Mouse (Mus musculus): ENCODE measurements around the gene Tti1. TPM values are rescaled to one million over a fixed set of nuclear protein-coding genes. Genes with fewer than 3 reads are reported as not detected.

Gene Tti1
- polyA plus RNA-seq, 1 experiment from 2014 or later: 21.1 TPM

DNA sequence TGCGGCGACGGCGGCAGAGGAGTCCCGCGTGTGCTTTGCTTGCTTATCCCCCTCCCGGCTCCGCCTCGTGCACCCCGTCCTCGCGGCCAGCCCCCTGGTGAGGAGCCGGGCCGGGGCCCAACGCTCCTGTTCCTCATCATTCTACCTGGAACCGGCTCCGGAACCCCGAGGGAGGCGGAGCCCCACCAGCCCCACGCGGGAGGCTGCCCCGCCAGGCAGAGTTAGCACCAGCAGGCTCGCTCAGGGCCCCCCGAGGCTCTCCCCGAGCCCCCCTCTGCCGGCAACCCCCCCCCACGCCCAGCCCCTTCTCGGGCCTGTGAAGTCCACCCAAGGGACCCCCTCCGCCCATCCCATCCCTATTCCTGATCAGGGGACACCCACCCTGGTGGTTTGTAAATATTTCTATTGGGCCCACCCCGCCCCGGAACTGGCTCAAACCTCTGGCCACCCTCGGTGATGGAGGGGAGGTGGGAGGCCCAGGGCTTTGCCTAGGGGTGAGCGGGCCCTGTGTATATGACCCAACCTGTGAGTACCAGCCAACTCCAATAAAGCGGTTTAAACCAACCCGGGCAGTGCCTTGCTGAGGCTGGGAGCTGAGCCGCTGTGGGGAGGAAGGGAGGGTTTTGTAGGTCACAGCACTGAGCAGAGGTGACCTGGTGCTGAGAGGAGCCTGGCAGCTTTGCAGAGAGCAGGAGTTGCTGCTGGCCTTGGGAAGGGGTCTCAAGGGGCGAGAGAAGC lies 83.9 kb downstream of the Tti1 start:
- no peak for ATAC-seq (ENCODE audit: insufficient number of reproducible peaks, insufficient read depth, low FRiP score, low read depth)
- Histone ChIP-seq H3K36me3 (ENCODE audit: control insufficient read depth, insufficient read depth, low read length) (no peaks in the 10 kb centered on the region), H3K9me3 (ENCODE audit: control insufficient read depth, low read depth, low read length) (no peaks in the 10 kb centered on the region), H3K4me1 (ENCODE audit: control insufficient read depth, insufficient read depth, low read length) (peaks cover 10% of the 10 kb centered on the region; the same call in 1 of the 2 replicates), H3K4me2 (replicated peaks; ENCODE audit: low read depth, low read length) (peak overlapping the region; percentile 96), H3K4me3 (ENCODE audit: low read depth, low read length) (peak overlapping the region; percentile 47), H3K9ac (replicated peaks; ENCODE audit: low read depth, low read length) (peak overlapping the region; percentile 38; the same call in 1 of the 2 replicates), H3K27me3 (ENCODE audit: control insufficient read depth, insufficient read depth, low read length) (peaks cover 14% of the 10 kb centered on the region), H3K27ac (ENCODE audit: low read length) (no peak overlapping the region)
- WGBS: 9% methylated on average over 37 of the region's 37 CpGs

DNA sequence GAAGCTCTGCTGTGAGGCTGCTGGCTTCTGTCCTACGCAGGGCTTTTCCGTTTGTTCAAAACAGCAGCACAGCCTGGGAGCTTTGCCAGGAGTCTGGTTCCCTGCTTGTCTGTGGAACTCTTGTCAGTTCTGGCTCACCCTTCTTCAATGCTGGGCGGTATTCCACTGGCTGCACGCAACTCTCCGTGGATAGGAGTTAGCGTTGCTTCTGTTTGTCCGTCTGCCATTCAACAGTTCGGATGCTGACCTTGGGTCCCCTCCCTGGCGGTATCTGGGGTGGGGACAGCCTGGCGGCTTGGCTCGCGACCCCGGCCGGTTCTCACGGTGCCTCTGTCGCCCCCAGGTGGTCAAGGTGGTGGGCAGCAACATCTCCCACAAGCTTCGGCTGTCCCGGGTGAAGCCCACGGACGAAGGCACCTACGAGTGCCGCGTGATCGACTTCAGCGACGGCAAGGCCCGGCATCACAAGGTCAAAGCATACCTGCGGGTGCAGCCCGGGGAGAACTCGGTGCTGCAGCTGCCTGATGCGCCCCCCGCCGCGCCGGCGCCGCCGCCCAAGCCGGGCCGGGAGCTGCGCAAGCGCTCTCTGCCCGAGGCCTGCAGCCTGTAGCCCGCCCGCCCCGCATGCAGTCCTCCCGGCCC lies 84.6 kb downstream of the Tti1 start:
- H3K27ac ChIP-seq (ENCODE audit: low read length): no peak overlapping the region; the same call in 1 of the 2 replicates
- peak; percentile 62 for ATAC-seq (ENCODE audit: insufficient number of reproducible peaks, insufficient read depth, low FRiP score, low read depth)
- peaks cover 14% of the 10 kb centered on the region for H3K27me3 ChIP-seq (ENCODE audit: control insufficient read depth, insufficient read depth, low read length)
- peak overlapping the region; percentile 96 for H3K4me2 ChIP-seq (replicated peaks; ENCODE audit: low read depth, low read length)
- no peaks in the 10 kb centered on the region for H3K36me3 ChIP-seq (ENCODE audit: control insufficient read depth, insufficient read depth, low read length)
- peaks cover 10% of the 10 kb centered on the region; the same call in 1 of the 2 replicates for H3K4me1 ChIP-seq (ENCODE audit: control insufficient read depth, insufficient read depth, low read length)
- under 1% methylated on average over 47 of the region's 47 CpGs for WGBS
- H3K9ac ChIP-seq (replicated peaks; ENCODE audit: low read depth, low read length): peak overlapping the region; percentile 38; the same call in 1 of the 2 replicates
- no peaks in the 10 kb centered on the region for H3K9me3 ChIP-seq (ENCODE audit: control insufficient read depth, low read depth, low read length)
- H3K4me3 ChIP-seq (ENCODE audit: low read depth, low read length): peak overlapping the region; percentile 47

DNA sequence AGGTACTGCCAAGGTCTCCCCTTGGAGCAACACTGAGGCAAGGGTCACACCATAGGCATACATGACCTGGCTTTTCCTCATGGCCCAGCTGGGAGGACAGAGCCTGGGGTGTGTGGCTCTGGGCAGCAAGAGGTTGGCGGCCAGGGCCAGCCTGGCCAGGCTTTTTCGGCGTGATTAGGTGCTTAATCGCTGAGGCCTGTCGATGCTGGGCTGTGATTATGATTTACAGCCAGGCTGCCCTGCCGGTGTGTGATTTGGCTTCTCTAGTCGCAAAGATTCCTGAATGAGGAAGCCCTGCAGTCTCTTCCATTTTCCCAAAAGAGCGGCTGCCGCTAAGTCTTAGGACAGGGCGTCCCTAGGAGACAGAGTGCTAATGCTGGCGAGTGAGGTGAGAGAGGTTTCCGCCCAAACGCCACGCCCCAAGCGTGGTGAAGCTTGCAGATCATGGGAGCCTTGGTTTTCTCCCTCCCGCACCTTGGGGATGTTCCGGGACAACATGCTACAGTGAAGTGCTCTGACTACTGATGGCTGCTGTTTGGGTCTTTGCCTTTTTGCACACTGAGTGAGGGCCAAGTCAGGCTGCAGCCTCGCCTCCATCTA lies 87.5 kb downstream of the Tti1 start:
- H3K4me2 ChIP-seq (replicated peaks; ENCODE audit: low read depth, low read length): no peak overlapping the region
- 5% methylated on average over 18 of the region's 18 CpGs for WGBS
- ATAC-seq (ENCODE audit: insufficient number of reproducible peaks, insufficient read depth, low FRiP score, low read depth): no peak
- H3K4me1 ChIP-seq (ENCODE audit: control insufficient read depth, insufficient read depth, low read length): peaks cover 10% of the 10 kb centered on the region; the same call in 1 of the 2 replicates
- H3K27me3 ChIP-seq (ENCODE audit: control insufficient read depth, insufficient read depth, low read length): peaks cover 14% of the 10 kb centered on the region
- H3K4me3 ChIP-seq (ENCODE audit: low read depth, low read length): no peak overlapping the region
- H3K36me3 ChIP-seq (ENCODE audit: control insufficient read depth, insufficient read depth, low read length): no peaks in the 10 kb centered on the region
- H3K27ac ChIP-seq (ENCODE audit: low read length): no peak overlapping the region
- no peaks in the 10 kb centered on the region for H3K9me3 ChIP-seq (ENCODE audit: control insufficient read depth, low read depth, low read length)
- H3K9ac ChIP-seq (replicated peaks; ENCODE audit: low read depth, low read length): no peak overlapping the region

DNA sequence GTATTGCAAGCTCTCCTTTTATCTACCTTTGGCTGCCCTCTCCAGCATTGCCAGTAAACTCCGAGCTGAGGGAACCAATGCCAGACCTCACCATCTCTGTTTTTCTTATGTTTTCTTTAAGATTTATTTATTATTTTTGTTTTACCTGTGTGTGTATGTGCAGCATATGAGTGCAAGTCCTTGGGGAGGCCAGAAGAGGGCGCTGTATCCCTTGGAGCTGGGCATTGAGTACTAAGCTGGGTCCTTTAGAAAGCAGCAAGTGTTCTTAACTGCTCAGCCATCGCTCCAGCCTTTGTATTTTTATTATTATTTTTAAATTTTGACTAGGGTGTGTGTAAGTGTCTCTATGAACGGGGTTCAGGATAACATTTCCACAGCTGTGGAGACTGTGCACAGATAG lies 91.6 kb downstream of the Tti1 start:
- Histone ChIP-seq H3K27ac (ENCODE audit: low read length) (no peak overlapping the region), H3K9me3 (ENCODE audit: control insufficient read depth, low read depth, low read length) (no peaks in the 10 kb centered on the region), H3K36me3 (ENCODE audit: control insufficient read depth, insufficient read depth, low read length) (no peaks in the 10 kb centered on the region), H3K4me2 (replicated peaks; ENCODE audit: low read depth, low read length) (no peak overlapping the region), H3K27me3 (ENCODE audit: control insufficient read depth, insufficient read depth, low read length) (peaks cover 12% of the 10 kb centered on the region), H3K4me1 (ENCODE audit: control insufficient read depth, insufficient read depth, low read length) (peaks cover 4% of the 10 kb centered on the region; the same call in 1 of the 2 replicates), H3K4me3 (ENCODE audit: low read depth, low read length) (no peak overlapping the region), H3K9ac (replicated peaks; ENCODE audit: low read depth, low read length) (no peak overlapping the region)
- WGBS: 71% methylated on average over 4 of the region's 4 CpGs
- no peak for ATAC-seq (ENCODE audit: insufficient number of reproducible peaks, insufficient read depth, low FRiP score, low read depth)

DNA sequence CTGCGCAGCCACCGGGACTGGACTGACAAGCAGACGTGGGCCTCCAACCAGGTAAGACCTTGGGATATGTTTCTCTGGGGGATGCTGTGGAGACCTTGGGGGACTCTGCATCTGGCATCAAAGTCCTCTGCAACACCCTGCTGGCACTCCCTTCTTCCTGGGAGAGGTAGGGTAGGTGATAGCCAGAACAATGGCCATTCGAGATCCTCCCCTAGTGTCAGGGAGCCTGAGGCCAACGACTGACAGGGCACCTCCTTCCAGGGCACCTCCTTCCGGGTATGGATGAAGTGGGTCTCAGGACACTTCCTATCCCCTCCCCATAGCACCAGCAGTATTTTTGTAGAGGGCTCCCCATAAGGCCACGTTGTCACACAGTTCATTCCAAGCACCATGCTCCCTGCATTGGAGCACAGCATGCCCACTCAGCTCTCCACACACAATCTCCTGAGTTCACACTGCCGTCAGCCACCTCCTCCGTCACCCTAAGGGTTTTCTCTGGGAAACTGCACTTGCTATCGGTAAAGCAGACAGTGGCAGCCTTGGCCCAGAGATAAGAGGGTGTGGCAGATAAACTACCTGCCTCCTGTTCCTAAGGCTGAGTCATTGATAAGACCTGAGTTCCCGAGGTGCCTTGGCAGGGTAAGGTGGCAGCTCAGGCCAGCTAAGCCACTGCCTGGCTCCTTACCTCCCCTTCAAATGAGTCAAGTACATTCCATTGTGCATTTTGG lies 92.6 kb downstream of the Tti1 start:
- Histone ChIP-seq H3K4me1 (ENCODE audit: control insufficient read depth, insufficient read depth, low read length) (no peaks in the 10 kb centered on the region), H3K36me3 (ENCODE audit: control insufficient read depth, insufficient read depth, low read length) (no peaks in the 10 kb centered on the region), H3K9ac (replicated peaks; ENCODE audit: low read depth, low read length) (no peak overlapping the region), H3K27ac (ENCODE audit: low read length) (no peak overlapping the region), H3K4me2 (replicated peaks; ENCODE audit: low read depth, low read length) (no peak overlapping the region), H3K4me3 (ENCODE audit: low read depth, low read length) (no peak overlapping the region), H3K27me3 (ENCODE audit: control insufficient read depth, insufficient read depth, low read length) (0 out of 2 replicates have a peak, but pooled peaks cover 5% of the 10 kb centered on the region), H3K9me3 (ENCODE audit: control insufficient read depth, low read depth, low read length) (no peaks in the 10 kb centered on the region)
- ATAC-seq (ENCODE audit: insufficient number of reproducible peaks, insufficient read depth, low FRiP score, low read depth): 0 out of 2 replicates have a peak, but pooled peaks have one; percentile 47
- 62% methylated on average over 11 of the region's 11 CpGs for WGBS

DNA sequence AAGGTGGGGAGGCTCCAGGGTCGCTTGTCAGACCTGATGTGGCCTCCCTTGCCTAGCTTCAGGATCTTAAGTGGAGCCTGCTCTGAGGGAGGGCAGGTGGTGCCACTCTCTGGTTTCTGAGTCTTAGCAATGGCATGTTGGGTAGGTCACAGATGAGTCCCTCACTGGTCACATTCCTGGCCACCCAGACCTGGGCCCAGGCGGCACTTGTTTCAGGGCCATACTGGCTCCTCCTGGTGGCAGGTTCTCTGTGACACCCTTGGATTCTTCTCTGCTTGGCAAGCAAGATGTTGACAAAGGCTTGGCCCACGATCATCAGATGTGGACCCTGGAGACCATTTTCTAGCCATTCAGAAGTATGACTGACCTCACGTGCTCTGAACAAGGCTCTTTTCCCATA lies 95.6 kb downstream of the Tti1 start:
- no peaks in the 10 kb centered on the region for H3K36me3 ChIP-seq (ENCODE audit: control insufficient read depth, insufficient read depth, low read length)
- no peak overlapping the region for H3K9ac ChIP-seq (replicated peaks; ENCODE audit: low read depth, low read length)
- ATAC-seq (ENCODE audit: insufficient number of reproducible peaks, insufficient read depth, low FRiP score, low read depth): no peak

More for the DNA sequence above, 95.6 kb downstream of the Tti1 start:
- 75% methylated on average over 4 of the region's 4 CpGs for WGBS
- no peak overlapping the region for H3K4me3 ChIP-seq (ENCODE audit: low read depth, low read length)
- H3K27me3 ChIP-seq (ENCODE audit: control insufficient read depth, insufficient read depth, low read length): no peaks in the 10 kb centered on the region
- no peaks in the 10 kb centered on the region for H3K9me3 ChIP-seq (ENCODE audit: control insufficient read depth, low read depth, low read length)
- H3K4me2 ChIP-seq (replicated peaks; ENCODE audit: low read depth, low read length): no peak overlapping the region
- no peak overlapping the region for H3K27ac ChIP-seq (ENCODE audit: low read length)
- H3K4me1 ChIP-seq (ENCODE audit: control insufficient read depth, insufficient read depth, low read length): no peaks in the 10 kb centered on the region
